Mouse (Mus musculus) MEL (cell line): ENCODE measurements around the gene Lsm7.

Experiments used
- CHD1 ChIP-seq: IDR thresholded peaks from 2 replicates; pipeline ENCODE4 v1.6.1; 2012; ENCODE audit warnings: low read depth, mild to moderate bottlenecking, inconsistent platforms, low read length, improper control_type of control experiment
- CTCF ChIP-seq, 3 experiments: IDR thresholded peaks in 2 of 3; conservative IDR thresholded peaks in 1 of 3; 2 replicates each; pipeline ENCODE4 v1.5.1; 2011 to 2012; ENCODE audit warnings: low read length in 3 of 3, low read depth in 2 of 3, mild to moderate bottlenecking in 2 of 3, improper control_type of control experiment in 1 of 3, inconsistent platforms in 1 of 3, mixed read lengths in 1 of 3, moderate library complexity in 1 of 3; ENCODE audit not compliant: control insufficient read depth in 1 of 3, insufficient read depth in 1 of 3, poor library complexity in 1 of 3, severe bottlenecking in 1 of 3
- ELF1 ChIP-seq: IDR thresholded peaks from 2 replicates; pipeline ENCODE4 v1.6.1; 2014; ENCODE audit warnings: low read depth, mild to moderate bottlenecking, inconsistent platforms, low read length, improper control_type of control experiment, moderate library complexity
- EP300 ChIP-seq, 2 experiments: IDR thresholded peaks; 2 replicates each; pipeline ENCODE4 v1.6.1; 2011; ENCODE audit warnings: improper control_type of control experiment in 2 of 2, low read length in 2 of 2, low read depth in 1 of 2, mild to moderate bottlenecking in 1 of 2
- GATA1 ChIP-seq: IDR thresholded peaks from 2 replicates; pipeline ENCODE4 v1.6.1; 2011; ENCODE audit warnings: low read depth, low read length, improper control_type of control experiment
- KAT2A ChIP-seq: conservative IDR thresholded peaks from 2 replicates; pipeline ENCODE4 v1.6.1; 2012; ENCODE audit warnings: low read depth, low read length, improper control_type of control experiment, inconsistent platforms
- MAFK ChIP-seq: IDR thresholded peaks from 2 replicates; pipeline ENCODE4 v1.6.1; 2011; ENCODE audit warnings: low read depth, mild to moderate bottlenecking, low read length, improper control_type of control experiment, borderline replicate concordance
- NELFE ChIP-seq: IDR thresholded peaks from 2 replicates; pipeline ENCODE4 v1.6.1; 2011; ENCODE audit warnings: low read depth, low read length, improper control_type of control experiment
- NRF1 ChIP-seq: IDR thresholded peaks from 2 replicates; pipeline ENCODE4 v1.6.1; 2014; ENCODE audit warnings: low read depth, mild to moderate bottlenecking, inconsistent platforms, low read length, improper control_type of control experiment, moderate library complexity; ENCODE audit not compliant: poor library complexity, insufficient read depth, severe bottlenecking
- POLR2A ChIP-seq, 2 experiments: IDR thresholded peaks; 2 replicates each; pipeline ENCODE4 v1.6.1; 2011 to 2012; ENCODE audit warnings: low read length in 2 of 2, mild to moderate bottlenecking in 2 of 2, control low read depth in 1 of 2, improper control_type of control experiment in 1 of 2, low read depth in 1 of 2, moderate library complexity in 1 of 2; ENCODE audit not compliant: control insufficient read depth in 1 of 2, insufficient read depth in 1 of 2, poor library complexity in 1 of 2
- POLR2AphosphoS2 ChIP-seq: IDR thresholded peaks from 2 replicates; pipeline ENCODE4 v1.6.1; 2011; ENCODE audit warnings: low read length, improper control_type of control experiment
- RCOR1 ChIP-seq: IDR thresholded peaks from 2 replicates; pipeline ENCODE4 v1.6.1; 2012; ENCODE audit warnings: low read depth, mild to moderate bottlenecking, inconsistent platforms, low read length, improper control_type of control experiment
- TBP ChIP-seq: IDR thresholded peaks from 2 replicates; pipeline ENCODE4 v1.8.0; 2011; ENCODE audit warnings: low read depth, low read length, improper control_type of control experiment
- USF1 ChIP-seq: IDR thresholded peaks from 2 replicates; pipeline ENCODE4 v1.6.1; 2014; ENCODE audit warnings: low read depth, mild to moderate bottlenecking, inconsistent platforms, low read length, improper control_type of control experiment, moderate library complexity

DNA sequence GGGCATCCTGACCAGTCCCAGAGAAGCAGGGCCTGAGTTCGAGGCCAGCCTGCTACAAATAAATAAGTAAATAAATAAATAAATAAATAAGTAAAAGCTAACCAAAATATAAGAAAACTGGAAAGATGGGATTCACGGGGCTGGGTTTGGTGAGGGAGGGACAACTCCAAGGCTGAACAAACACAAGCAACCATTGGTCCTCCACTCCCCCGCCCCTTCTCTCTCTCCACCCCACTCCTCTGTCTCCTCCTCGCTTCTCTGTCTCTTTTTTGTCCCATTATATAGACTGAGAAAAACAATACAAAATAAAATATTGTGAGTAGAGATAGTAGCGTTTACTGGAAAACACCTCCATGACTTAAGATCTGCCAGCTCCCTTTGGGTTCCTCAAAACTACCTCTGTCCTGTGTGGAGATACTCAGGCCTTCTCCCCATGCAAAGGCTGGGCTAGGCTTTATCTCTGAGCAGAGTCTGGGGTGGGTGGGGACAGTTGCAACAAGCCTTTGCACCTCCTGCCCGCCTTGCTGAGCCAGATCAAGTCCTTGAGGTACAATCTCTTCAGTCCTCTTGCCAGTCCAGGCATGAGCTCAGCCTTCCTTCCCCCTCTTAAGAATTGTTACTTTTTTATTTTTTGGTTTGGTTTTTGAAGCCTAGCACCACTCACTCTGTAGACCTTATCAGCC is 36.3 kb downstream of the Lsm7 start:
- peak; percentile 94 for TF ChIP-seq TBP
- peak in 1 of 2 experiments; percentile 57; a peak in 3 of 4 replicates for TF ChIP-seq EP300 (IDR thresholded peaks at IDR 0.05; ENCODE audit: low read depth in 1 of 2, low read length in 2 of 2)
- no peak for TF ChIP-seq CTCF (IDR thresholded peaks at IDR 0.05 in 2 of 3, conservative IDR thresholded peaks at IDR 0.05 in 1 of 3; ENCODE audit: control insufficient read depth in 1 of 3, insufficient read depth in 1 of 3, low read depth in 2 of 3, low read length in 3 of 3, poor library complexity in 1 of 3, severe bottlenecking in 1 of 3)
- no peak for TF ChIP-seq ELF1
- no peak for TF ChIP-seq USF1
- TF ChIP-seq NRF1 = no peak
- no peak for TF ChIP-seq NELFE
- peak; percentile 12; the same call in 1 of the 2 replicates for TF ChIP-seq RCOR1
- TF ChIP-seq POLR2AphosphoS2 = no peak
- no peak for TF ChIP-seq CHD1
- TF ChIP-seq POLR2A (IDR thresholded peaks at IDR 0.05; ENCODE audit: control insufficient read depth in 1 of 2, insufficient read depth in 1 of 2, low read depth in 1 of 2, low read length in 2 of 2, poor library complexity in 1 of 2) = no peak
- peak; percentile 73 for TF ChIP-seq GATA1
- TF ChIP-seq MAFK = no peak
- TF ChIP-seq KAT2A = no peak
